Mouse (Mus musculus) limb, embryonic 13.5 days (tissue): ENCODE measurements around the gene Mical1. TPM values are rescaled to one million over a fixed set of nuclear protein-coding genes. Genes with fewer than 3 reads are reported as not detected.

Source experiments
- ATAC-seq: fragments of 200-750 bp; cut with Nextera tagmentation; 2 replicates; pipeline ENCODE4 v1.8.0; 2017; ENCODE audit warnings: low read depth, moderate number of reproducible peaks, moderate TSS enrichment; ENCODE audit not compliant: low FRiP score
- H3K27ac ChIP-seq: fragments of 300-500 bp; sonication (generic); 2 replicates; pipeline ENCODE4 v1.5.1; 2015; ENCODE audit warnings: inconsistent platforms, mild to moderate bottlenecking, moderate library complexity
- H3K27me3 ChIP-seq: fragments of 300-500 bp; sonication (generic); 2 replicates; pipeline ENCODE4 v1.6.1; 2015; ENCODE audit warnings: mild to moderate bottlenecking, inconsistent platforms
- H3K36me3 ChIP-seq: fragments of 300-500 bp; sonication (generic); 2 replicates; pipeline ENCODE4 v1.6.1; 2015; ENCODE audit warnings: inconsistent platforms, mild to moderate bottlenecking, moderate library complexity
- H3K4me1 ChIP-seq: fragments of 300-500 bp; sonication (generic); 2 replicates; pipeline ENCODE4 v1.6.1; 2015; ENCODE audit warnings: inconsistent platforms
- H3K4me2 ChIP-seq: fragments of 300-500 bp; sonication (generic); replicated peaks from 2 replicates; pipeline ENCODE4 v1.6.1; 2015; ENCODE audit warnings: inconsistent platforms, mild to moderate bottlenecking, moderate library complexity
- H3K4me3 ChIP-seq: fragments of 300-500 bp; sonication (generic); 2 replicates; pipeline ENCODE4 v1.5.1; 2015; ENCODE audit warnings: moderate library complexity, mild to moderate bottlenecking, inconsistent platforms
- H3K9ac ChIP-seq: fragments of 300-500 bp; sonication (generic); 2 replicates; pipeline ENCODE4 v1.6.1; 2015; ENCODE audit warnings: mild to moderate bottlenecking, inconsistent platforms
- H3K9me3 ChIP-seq: fragments of 300-500 bp; sonication (generic); 2 replicates; pipeline ENCODE4 v1.6.1; 2016; ENCODE audit warnings: inconsistent platforms
- WGBS: fragments of 180-500 bp; shearing (Covaris S2); methylation state at CpG from one replicate; pipeline ENCODE4 v1.1.7; 2015; 5-methylcytosine and 5-hydroxymethylcytosine counted together
- polyA plus RNA-seq: library from polyadenylated mRNA; unstranded; fragments of >200 nt; fragmentation: Nextera tagmentation; extraction: Ambion mirVana; gene quantifications from 2 replicates; pipeline ENCODE4 v1.2.1, GENCODE M21; 2015

The Mical1 gene
- polyA plus RNA-seq = 50.6 and 53.7 TPM in 2 replicates

DNA sequence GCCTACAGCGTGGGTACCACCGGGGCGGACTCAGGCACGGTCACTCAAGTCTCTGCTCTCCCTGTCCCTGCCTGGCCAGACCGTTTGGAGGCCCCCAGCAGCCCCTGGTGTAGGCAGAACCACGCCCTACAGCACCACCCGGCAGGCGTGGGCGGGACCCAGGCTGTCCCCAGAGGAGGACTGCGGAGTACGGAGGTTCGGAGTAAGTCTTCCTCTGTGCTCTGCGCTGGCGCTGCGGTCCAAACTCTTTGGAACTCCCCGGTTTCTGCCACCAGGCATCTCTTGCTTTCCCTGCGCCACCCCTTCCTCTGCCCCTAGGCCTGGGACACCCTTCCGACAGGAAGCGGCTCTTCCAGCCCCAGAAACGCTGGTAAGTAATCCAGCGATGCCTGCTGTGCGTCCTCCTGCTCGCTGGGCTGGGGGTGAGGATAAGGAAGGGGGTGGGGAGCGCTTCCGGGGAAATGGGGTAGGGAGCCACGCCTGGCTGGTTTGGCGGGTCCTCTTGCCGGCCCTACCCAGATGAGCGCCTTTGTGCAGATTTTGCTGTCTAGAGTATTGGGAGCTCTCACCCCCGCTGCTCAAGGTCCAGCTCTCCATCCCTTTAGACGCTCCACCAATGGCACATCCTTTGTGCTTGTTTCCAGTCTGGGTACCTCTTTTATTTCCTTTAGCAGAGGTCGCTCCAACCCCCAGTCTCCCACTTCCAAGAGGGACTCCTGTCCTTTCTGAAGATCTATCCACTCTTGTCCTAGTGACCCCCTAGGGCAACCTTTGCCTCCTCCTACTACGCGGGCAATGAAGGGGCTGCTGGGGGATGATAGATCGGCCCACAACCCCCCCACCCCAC, at the start of gene Mical1:
TSS of gene Mical1 (plus strand) at position 144 of the 847 bp plus-strand sequence.
- Histone ChIP-seq H3K4me3 (peak within 1 kb of the TSS; percentile 72), H3K9me3 (no peaks in the 10 kb centered on the region), H3K9ac (peak within 1 kb of the TSS; percentile 83), H3K27me3 (no peaks in the 10 kb centered on the region), H3K27ac (peak within 1 kb of the TSS; percentile 89), H3K4me2 (peak within 1 kb of the TSS; percentile 89), H3K4me1 (peaks cover 38% of the 10 kb centered on the region), H3K36me3 (peaks cover 34% of the 10 kb centered on the region)
- WGBS = under 1% methylated on average over 35 of the region's 35 CpGs
- ATAC-seq = peak; percentile 79

DNA sequence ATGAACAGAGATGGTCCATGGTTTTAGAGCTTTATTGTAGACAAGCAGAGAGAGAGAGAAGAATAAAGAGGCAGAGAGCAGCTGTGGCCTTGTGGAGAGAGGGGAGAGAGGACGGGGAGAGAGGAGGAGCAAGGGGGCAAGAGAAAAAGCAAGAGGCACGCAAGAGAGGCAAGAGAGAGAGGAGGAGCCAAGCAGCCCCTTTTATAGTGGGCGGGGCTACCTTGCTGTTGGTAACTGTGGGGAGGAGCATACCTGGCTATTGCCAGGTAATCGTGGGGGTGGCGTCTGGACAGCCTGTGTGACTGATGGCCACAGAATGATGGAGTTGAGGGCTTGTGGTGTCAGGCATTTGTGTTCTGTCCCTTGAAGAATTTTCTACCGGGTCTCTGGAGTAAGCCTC, 49.7 kb upstream of the Mical1 start:
- H3K4me2 ChIP-seq = no peak overlapping the region
- H3K4me3 ChIP-seq = no peak overlapping the region
- no peaks in the 10 kb centered on the region for H3K27me3 ChIP-seq
- ATAC-seq = no peak
- H3K9ac ChIP-seq = no peak overlapping the region
- no peaks in the 10 kb centered on the region for H3K4me1 ChIP-seq
- no peaks in the 10 kb centered on the region for H3K36me3 ChIP-seq
- 51% methylated on average over 6 of the region's 6 CpGs for WGBS
- no peaks in the 10 kb centered on the region for H3K9me3 ChIP-seq
- H3K27ac ChIP-seq = no peak overlapping the region

DNA sequence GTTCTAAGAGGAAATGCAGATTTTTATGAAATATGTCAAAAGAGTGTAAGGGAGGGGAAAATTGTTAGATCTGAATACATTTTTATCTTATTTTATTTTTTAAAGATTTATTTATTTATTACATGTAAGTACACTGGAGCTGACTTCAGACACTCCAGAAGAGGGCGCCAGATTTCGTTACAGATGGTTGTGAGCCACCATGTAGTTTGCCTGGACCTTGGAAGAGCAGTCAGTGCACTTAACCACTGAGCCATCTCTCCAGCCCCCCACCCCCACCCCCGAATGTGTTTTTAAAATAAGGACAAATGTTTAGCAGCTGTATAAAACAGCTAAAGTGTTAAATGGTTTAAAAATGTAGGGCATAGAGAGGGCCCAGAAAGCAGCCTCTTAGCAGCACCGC, 41.5 kb upstream of the Mical1 start:
- no peak overlapping the region for H3K9ac ChIP-seq
- H3K36me3 ChIP-seq = no peaks in the 10 kb centered on the region
- H3K27ac ChIP-seq = no peak overlapping the region
- no peak for ATAC-seq
- H3K9me3 ChIP-seq = no peaks in the 10 kb centered on the region
- 29% methylated on average over 4 of the region's 4 CpGs for WGBS
- H3K4me2 ChIP-seq = no peak overlapping the region
- peaks cover 5% of the 10 kb centered on the region; the same call in 1 of the 2 replicates for H3K27me3 ChIP-seq
- no peak overlapping the region for H3K4me3 ChIP-seq
- H3K4me1 ChIP-seq = no peaks in the 10 kb centered on the region

DNA sequence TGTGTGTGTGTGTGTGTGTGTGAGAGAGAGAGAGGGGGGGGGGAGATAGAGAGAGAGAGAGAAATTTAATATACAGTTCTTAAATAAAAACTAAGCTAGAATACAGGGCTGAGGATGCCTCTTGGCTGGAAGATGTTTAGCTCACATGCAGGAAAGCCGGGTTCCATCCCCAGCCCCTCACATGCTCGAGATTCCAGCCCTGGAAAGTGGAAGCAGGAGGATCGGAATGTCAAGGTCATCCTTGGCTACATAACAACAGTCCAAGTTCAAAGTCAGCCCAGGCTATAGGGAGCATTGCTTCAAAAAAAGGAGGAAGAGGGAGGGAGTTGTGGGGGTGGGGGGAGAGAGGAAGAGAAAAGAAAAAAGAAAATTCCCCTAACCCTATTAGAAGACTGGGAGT, 41.0 kb upstream of the Mical1 start:
- no peak overlapping the region for H3K27ac ChIP-seq
- H3K27me3 ChIP-seq = peaks cover 5% of the 10 kb centered on the region; the same call in 1 of the 2 replicates
- no peaks in the 10 kb centered on the region for H3K4me1 ChIP-seq
- no peak overlapping the region for H3K9ac ChIP-seq
- H3K4me3 ChIP-seq = no peak overlapping the region
- no peaks in the 10 kb centered on the region for H3K36me3 ChIP-seq
- H3K4me2 ChIP-seq = no peak overlapping the region
- no peaks in the 10 kb centered on the region for H3K9me3 ChIP-seq
- ATAC-seq = no peak
- WGBS = 46% methylated on average over 3 of the region's 3 CpGs

DNA sequence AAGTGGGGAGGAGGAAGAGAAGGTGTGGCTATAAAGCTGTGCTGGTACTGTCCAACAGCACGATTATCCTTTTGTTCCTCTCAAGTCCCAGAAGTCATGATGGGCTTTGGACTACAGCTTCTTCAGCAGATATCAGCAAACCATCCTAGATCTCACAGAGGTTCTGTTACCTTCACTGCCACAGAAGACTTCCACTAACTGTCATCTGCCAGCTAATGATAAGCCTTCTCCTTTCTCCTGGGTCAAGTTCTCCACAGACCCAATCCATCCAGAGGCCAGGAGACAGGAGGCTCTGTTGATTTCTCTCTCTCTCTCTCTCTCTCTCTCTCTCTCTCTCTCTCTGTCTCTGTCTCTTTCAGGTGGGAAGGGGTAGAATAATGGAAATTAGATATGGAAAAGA, 27.9 kb upstream of the Mical1 start:
- Histone ChIP-seq H3K9me3 (no peaks in the 10 kb centered on the region), H3K4me1 (peaks cover 9% of the 10 kb centered on the region), H3K27me3 (no peaks in the 10 kb centered on the region), H3K4me2 (no peak overlapping the region), H3K36me3 (peaks cover 19% of the 10 kb centered on the region), H3K4me3 (no peak overlapping the region), H3K27ac (no peak overlapping the region), H3K9ac (no peak overlapping the region)
- 82% methylated on average over 1 of the region's 1 CpGs for WGBS
- ATAC-seq = no peak

DNA sequence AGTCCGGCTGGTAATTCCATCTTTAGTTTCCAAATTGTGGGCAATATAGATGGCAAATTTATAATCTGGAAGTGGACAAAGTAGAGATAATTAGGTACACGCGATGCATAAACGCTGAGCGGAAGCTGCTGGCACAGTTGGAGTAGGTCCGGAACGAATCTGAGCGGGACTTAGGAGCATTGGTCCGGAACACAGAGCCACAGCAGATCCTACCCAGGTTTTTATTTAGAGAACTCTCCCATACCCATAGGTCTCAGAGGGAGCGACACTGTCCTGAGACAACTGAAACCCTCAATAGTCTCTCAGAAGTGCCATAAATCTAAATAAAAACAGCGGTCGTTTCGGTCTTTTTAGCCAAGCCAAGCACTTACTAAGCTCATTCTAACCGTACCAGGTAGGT, 26.4 kb upstream of the Mical1 start:
- Histone ChIP-seq H3K4me3 (peak overlapping the region; percentile 83), H3K27ac (peak overlapping the region; percentile 45), H3K4me1 (peaks cover 12% of the 10 kb centered on the region), H3K9me3 (no peaks in the 10 kb centered on the region), H3K27me3 (no peaks in the 10 kb centered on the region), H3K9ac (peak overlapping the region; percentile 74), H3K4me2 (peak overlapping the region; percentile 77), H3K36me3 (peaks cover 33% of the 10 kb centered on the region)
- WGBS = 14% methylated on average over 14 of the region's 14 CpGs
- 0 out of 2 replicates have a peak, but pooled peaks have one; percentile 45 for ATAC-seq

DNA sequence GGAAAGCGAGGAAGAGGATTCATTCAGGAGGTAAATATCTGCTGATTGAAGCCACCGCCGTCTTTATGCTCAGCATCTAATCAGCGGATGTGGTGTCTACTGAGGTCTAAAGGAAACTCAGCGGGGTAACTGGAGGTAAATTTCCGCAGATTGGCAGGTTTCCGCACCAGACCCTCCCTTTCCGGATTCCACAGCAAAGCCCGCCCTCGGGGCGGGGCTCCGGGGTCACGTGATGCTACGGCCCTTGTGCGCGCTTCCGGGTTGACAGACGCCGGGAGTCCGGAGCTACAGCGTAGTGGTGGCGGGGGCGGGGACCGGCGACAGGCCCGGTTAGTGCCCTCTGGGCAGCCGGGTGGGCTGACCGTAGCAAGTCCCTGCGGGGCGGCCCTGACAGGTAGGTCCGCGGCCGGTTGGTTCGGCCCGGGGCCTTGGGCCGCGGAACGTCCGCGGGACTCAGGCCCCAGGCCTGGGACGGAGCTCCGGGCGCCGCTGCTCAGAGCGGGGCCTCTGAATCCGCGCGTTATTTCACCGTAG, 25.9 kb upstream of the Mical1 start, which contains the start of gene Zbtb24:
TSS of gene Zbtb24 (plus strand) at position 247 of the 534 bp plus-strand sequence.
- H3K9ac ChIP-seq = peak within 1 kb of the TSS; percentile 77
- H3K9me3 ChIP-seq = no peaks in the 10 kb centered on the region
- H3K4me2 ChIP-seq = peak within 1 kb of the TSS; percentile 77
- H3K4me1 ChIP-seq = peaks cover 12% of the 10 kb centered on the region
- H3K27ac ChIP-seq = peak within 1 kb of the TSS; percentile 45
- peaks cover 37% of the 10 kb centered on the region for H3K36me3 ChIP-seq
- ATAC-seq = peak; percentile 91
- H3K27me3 ChIP-seq = no peaks in the 10 kb centered on the region
- WGBS = under 1% methylated on average over 48 of the region's 49 CpGs
- H3K4me3 ChIP-seq = peak within 1 kb of the TSS; percentile 83

DNA sequence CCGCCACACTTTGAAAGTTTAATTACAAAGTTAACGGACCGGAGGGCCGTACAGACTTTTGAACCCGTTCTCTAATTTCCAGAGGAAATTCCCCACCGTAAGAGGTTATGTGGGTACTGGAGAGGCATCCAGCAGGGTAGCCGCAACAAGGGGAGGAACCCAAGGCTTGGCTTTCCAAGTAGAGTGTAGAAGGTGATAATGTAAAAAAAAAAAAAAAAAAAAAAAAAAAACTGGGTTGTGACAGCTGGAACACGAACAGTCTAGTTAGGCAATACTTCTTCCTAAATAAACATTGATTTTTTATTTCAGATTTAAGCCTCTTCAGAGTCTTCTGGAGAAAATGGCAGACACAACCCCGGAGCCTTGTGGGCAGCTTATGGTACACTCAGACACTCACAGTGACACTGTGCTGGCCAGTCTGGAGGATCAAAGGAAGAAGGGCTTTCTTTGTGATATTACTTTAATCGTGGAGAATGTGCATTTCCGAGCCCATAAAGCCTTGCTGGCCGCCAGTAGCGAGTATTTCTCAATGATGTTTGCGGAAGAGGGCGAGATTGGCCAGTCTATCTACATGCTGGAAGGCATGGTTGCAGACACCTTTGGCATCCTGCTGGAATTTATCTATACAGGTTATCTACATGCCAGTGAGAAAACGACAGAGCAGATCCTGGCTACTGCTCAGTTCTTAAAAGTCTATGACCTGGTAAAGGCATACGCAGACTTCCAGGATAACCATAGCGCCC, 25.2 kb upstream of the Mical1 start:
- no peak overlapping the region for H3K27ac ChIP-seq
- WGBS = 53% methylated on average over 18 of the region's 18 CpGs
- no peaks in the 10 kb centered on the region for H3K27me3 ChIP-seq
- peak overlapping the region; percentile 83 for H3K4me3 ChIP-seq
- no peaks in the 10 kb centered on the region for H3K9me3 ChIP-seq
- H3K4me1 ChIP-seq = peaks cover 12% of the 10 kb centered on the region
- H3K9ac ChIP-seq = peak overlapping the region; percentile 77
- H3K4me2 ChIP-seq = peak overlapping the region; percentile 77
- peaks cover 45% of the 10 kb centered on the region for H3K36me3 ChIP-seq
- 0 out of 2 replicates have a peak, but pooled peaks have one; percentile 6 for ATAC-seq

DNA sequence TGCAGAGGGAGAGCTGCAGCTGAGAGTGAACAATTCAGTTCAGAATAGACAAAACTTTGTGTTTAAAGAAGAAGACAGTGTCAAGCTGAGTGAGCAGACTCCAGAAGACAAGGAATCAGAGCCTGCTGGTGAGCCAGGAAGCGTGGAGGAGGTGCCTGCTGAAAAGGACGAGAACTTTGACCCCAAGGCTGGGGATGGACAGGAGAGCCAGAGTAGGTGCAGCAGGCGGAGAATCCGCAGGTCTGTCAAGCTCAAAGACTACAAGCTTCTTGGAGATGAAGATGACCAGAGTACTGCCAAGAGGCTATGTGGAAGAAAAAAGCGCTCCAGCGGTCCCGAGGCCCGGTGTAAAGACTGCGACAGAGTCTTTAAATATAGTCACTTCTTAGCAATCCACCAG, 24.5 kb upstream of the Mical1 start:
- ATAC-seq = no peak
- H3K4me3 ChIP-seq = no peak overlapping the region
- 93% methylated on average over 9 of the region's 9 CpGs for WGBS
- H3K9ac ChIP-seq = no peak overlapping the region
- no peak overlapping the region for H3K27ac ChIP-seq
- no peaks in the 10 kb centered on the region for H3K9me3 ChIP-seq
- H3K27me3 ChIP-seq = no peaks in the 10 kb centered on the region
- H3K4me2 ChIP-seq = peak overlapping the region; percentile 77
- H3K4me1 ChIP-seq = peaks cover 12% of the 10 kb centered on the region
- H3K36me3 ChIP-seq = peaks cover 52% of the 10 kb centered on the region

DNA sequence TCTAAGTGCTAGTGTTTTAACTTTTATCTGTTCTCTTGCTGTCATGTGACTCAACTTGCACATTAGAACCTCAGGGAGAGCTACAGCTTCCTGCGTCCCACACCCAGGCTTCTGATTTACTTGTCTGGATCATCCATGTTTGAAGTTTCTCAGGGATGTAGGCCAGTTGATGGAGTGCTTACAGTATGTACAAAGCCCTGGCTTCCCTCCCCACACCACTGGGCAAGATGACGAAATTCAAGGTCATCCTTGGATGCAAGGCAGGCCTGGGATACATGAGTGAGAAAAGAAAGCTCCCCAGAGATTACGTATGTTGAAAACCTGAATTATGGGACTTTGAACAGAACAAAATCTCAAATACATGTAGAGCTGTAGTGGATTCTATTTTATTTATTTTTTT, 23.3 kb upstream of the Mical1 start:
- peaks cover 12% of the 10 kb centered on the region for H3K4me1 ChIP-seq
- peaks cover 54% of the 10 kb centered on the region for H3K36me3 ChIP-seq
- 94% methylated on average over 3 of the region's 3 CpGs for WGBS

DNA sequence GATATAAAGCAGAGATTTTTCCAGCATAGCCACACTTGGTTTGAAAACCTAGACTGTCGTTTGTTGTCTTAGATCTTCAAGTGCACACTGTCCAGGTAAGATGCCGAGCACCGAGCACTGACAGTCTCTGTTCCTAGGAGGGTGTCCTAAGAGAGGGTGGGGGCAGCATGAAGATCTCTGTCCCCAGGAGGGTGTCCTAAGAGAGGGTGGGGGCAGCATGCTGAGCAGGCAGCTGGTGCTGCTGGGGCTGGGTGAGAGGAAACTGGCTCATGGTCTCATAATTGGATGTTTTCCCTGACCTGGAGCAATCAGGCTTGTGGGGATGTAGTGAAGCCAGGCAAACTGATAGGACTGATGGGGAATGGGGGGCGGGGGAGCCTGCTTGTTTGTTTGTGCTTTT, 16.1 kb upstream of the Mical1 start:
- no peak for ATAC-seq
- 80% methylated on average over 4 of the region's 4 CpGs for WGBS

More for the DNA sequence above, 23.3 kb upstream of the Mical1 start:
- ATAC-seq = no peak
- Histone ChIP-seq H3K27me3 (no peaks in the 10 kb centered on the region), H3K4me3 (no peak overlapping the region), H3K9ac (no peak overlapping the region), H3K9me3 (no peaks in the 10 kb centered on the region), H3K27ac (no peak overlapping the region), H3K4me2 (no peak overlapping the region)

DNA sequence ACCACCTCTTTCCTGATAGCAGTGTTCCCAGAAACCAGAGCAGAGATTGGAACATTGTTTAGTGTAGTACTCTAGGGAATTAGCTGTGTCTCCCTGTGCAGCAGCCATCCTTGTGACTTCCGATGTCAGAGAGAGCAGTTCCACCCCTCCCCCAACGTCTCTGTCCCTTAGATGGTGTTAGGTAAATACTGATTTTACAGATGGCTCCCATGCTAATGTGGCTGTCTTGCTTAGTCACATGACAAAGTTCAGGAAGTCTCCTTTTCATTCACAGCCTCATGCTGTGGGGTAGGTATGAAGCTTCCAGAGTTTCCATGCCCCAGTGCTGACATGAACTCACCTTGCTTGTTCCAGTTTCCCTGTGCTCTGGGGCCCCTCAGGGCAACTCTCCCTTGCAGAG, 15.6 kb upstream of the Mical1 start:
- peaks cover 68% of the 10 kb centered on the region for H3K36me3 ChIP-seq
- H3K4me2 ChIP-seq = no peak overlapping the region
- no peaks in the 10 kb centered on the region for H3K27me3 ChIP-seq
- ATAC-seq = no peak
- H3K9me3 ChIP-seq = no peaks in the 10 kb centered on the region
- H3K27ac ChIP-seq = no peak overlapping the region
- no peak overlapping the region for H3K9ac ChIP-seq
- no peaks in the 10 kb centered on the region for H3K4me1 ChIP-seq
- no peak overlapping the region for H3K4me3 ChIP-seq
- 28% methylated on average over 2 of the region's 2 CpGs for WGBS

More for the DNA sequence above, 16.1 kb upstream of the Mical1 start:
- H3K4me1 ChIP-seq = no peaks in the 10 kb centered on the region
- H3K27me3 ChIP-seq = no peaks in the 10 kb centered on the region
- peaks cover 71% of the 10 kb centered on the region for H3K36me3 ChIP-seq
- no peak overlapping the region for H3K27ac ChIP-seq
- no peak overlapping the region for H3K9ac ChIP-seq
- no peak overlapping the region for H3K4me3 ChIP-seq
- H3K4me2 ChIP-seq = no peak overlapping the region
- no peaks in the 10 kb centered on the region for H3K9me3 ChIP-seq
